Mouse (Mus musculus): ENCODE measurements at regions not wholly inside any gene's neighbourhood (a gene's known extent, or its start where the extent isn't known, plus 50 kb on each side); places are given as distances from the start of the nearest gene placed in this dataset.

- no peak for TF ChIP-seq CTCF (IDR thresholded peaks at IDR 0.05; ENCODE audit: borderline replicate concordance, extremely low read depth, insufficient read depth, insufficient read length)
- no peak for TF ChIP-seq POLR2A (IDR thresholded peaks at IDR 0.05; ENCODE audit: borderline replicate concordance, extremely low read depth, insufficient read depth, insufficient read length, poor library complexity, severe bottlenecking)
Observed at GRCm38 (mm10) chr8:8824886-8825285, 134.6 kb upstream of the Arglu1 start.

GRCm38 (mm10) chr8:8821119-8821518, 130.8 kb upstream of the Arglu1 start:
- TF ChIP-seq POLR2A (IDR thresholded peaks at IDR 0.05; ENCODE audit: borderline replicate concordance, extremely low read depth, insufficient read depth, insufficient read length, poor library complexity, severe bottlenecking) = no peak
- TF ChIP-seq CTCF (IDR thresholded peaks at IDR 0.05; ENCODE audit: borderline replicate concordance, extremely low read depth, insufficient read depth, insufficient read length) = no peak
- peak; percentile 63 for DNase-seq (ENCODE audit: low read depth)

More at GRCm38 (mm10) chr8:8824886-8825285, 134.6 kb upstream of the Arglu1 start:
- DNase-seq (ENCODE audit: low read depth) = no peak

GRCm38 (mm10) chr8:8820614-8821013, 130.3 kb upstream of the Arglu1 start:
- TF ChIP-seq CTCF (IDR thresholded peaks at IDR 0.05; ENCODE audit: borderline replicate concordance, extremely low read depth, insufficient read depth, insufficient read length) = no peak
- no peak for TF ChIP-seq POLR2A (IDR thresholded peaks at IDR 0.05; ENCODE audit: borderline replicate concordance, extremely low read depth, insufficient read depth, insufficient read length, poor library complexity, severe bottlenecking)
- no peak for DNase-seq (ENCODE audit: low read depth)

GRCm38 (mm10) chr8:8819233-8819931, 129.1 kb upstream of the Arglu1 start:
- DNase-seq (ENCODE audit: low read depth) = no peak
- TF ChIP-seq CTCF (IDR thresholded peaks at IDR 0.05; ENCODE audit: borderline replicate concordance, extremely low read depth, insufficient read depth, insufficient read length) = no peak

- TF ChIP-seq POLR2A (IDR thresholded peaks at IDR 0.05; ENCODE audit: borderline replicate concordance, extremely low read depth, insufficient read depth, insufficient read length, poor library complexity, severe bottlenecking) (no peak), CTCF (IDR thresholded peaks at IDR 0.05; ENCODE audit: borderline replicate concordance, extremely low read depth, insufficient read depth, insufficient read length) (no peak)
- DNase-seq (ENCODE audit: low read depth) = no peak
Observed at GRCm38 (mm10) chr8:8812807-8813167, 122.5 kb upstream of the Arglu1 start.

- DNase-seq (ENCODE audit: low read depth) = no peak
- no peak for TF ChIP-seq POLR2A (IDR thresholded peaks at IDR 0.05; ENCODE audit: borderline replicate concordance, extremely low read depth, insufficient read depth, insufficient read length, poor library complexity, severe bottlenecking)
- no peak for TF ChIP-seq CTCF (IDR thresholded peaks at IDR 0.05; ENCODE audit: borderline replicate concordance, extremely low read depth, insufficient read depth, insufficient read length)
Observed at GRCm38 (mm10) chr8:8812051-8812806, 121.9 kb upstream of the Arglu1 start.

- TF ChIP-seq CTCF (IDR thresholded peaks at IDR 0.05; ENCODE audit: borderline replicate concordance, extremely low read depth, insufficient read depth, insufficient read length) (no peak), POLR2A (IDR thresholded peaks at IDR 0.05; ENCODE audit: borderline replicate concordance, extremely low read depth, insufficient read depth, insufficient read length, poor library complexity, severe bottlenecking) (no peak)
- DNase-seq (ENCODE audit: low read depth) = no peak
Observed at GRCm38 (mm10) chr8:8810928-8811327, 120.6 kb upstream of the Arglu1 start.

GRCm38 (mm10) chr8:8809835-8810439, 119.6 kb upstream of the Arglu1 start:
- TF ChIP-seq CTCF (IDR thresholded peaks at IDR 0.05; ENCODE audit: borderline replicate concordance, extremely low read depth, insufficient read depth, insufficient read length) (no peak), POLR2A (IDR thresholded peaks at IDR 0.05; ENCODE audit: borderline replicate concordance, extremely low read depth, insufficient read depth, insufficient read length, poor library complexity, severe bottlenecking) (no peak)
- DNase-seq (ENCODE audit: low read depth) = no peak

GRCm38 (mm10) chr8:8809349-8809748, 119.0 kb upstream of the Arglu1 start:
- TF ChIP-seq POLR2A (IDR thresholded peaks at IDR 0.05; ENCODE audit: borderline replicate concordance, extremely low read depth, insufficient read depth, insufficient read length, poor library complexity, severe bottlenecking) (no peak), CTCF (IDR thresholded peaks at IDR 0.05; ENCODE audit: borderline replicate concordance, extremely low read depth, insufficient read depth, insufficient read length) (no peak)
- no peak for DNase-seq (ENCODE audit: low read depth)

GRCm38 (mm10) chr8:8802761-8803340, 112.5 kb upstream of the Arglu1 start:
- peak; percentile 75 for DNase-seq (ENCODE audit: low read depth)
- no peak for TF ChIP-seq CTCF (IDR thresholded peaks at IDR 0.05; ENCODE audit: borderline replicate concordance, extremely low read depth, insufficient read depth, insufficient read length)
- no peak for TF ChIP-seq POLR2A (IDR thresholded peaks at IDR 0.05; ENCODE audit: borderline replicate concordance, extremely low read depth, insufficient read depth, insufficient read length, poor library complexity, severe bottlenecking)

GRCm38 (mm10) chr8:8802317-8802716, 112.0 kb upstream of the Arglu1 start:
- peak; percentile 53 for DNase-seq (ENCODE audit: low read depth)
- TF ChIP-seq POLR2A (IDR thresholded peaks at IDR 0.05; ENCODE audit: borderline replicate concordance, extremely low read depth, insufficient read depth, insufficient read length, poor library complexity, severe bottlenecking) (no peak), CTCF (IDR thresholded peaks at IDR 0.05; ENCODE audit: borderline replicate concordance, extremely low read depth, insufficient read depth, insufficient read length) (0 out of 2 replicates have a peak, but pooled peaks have one; percentile 1)
